Mouse (Mus musculus) kidney, postnatal 10 days (tissue): ENCODE data around the gene Mrpl36.

Experiments used
- DNase-seq: peaks from one replicate; pipeline ENCODE4 v3.0.0; 2021; ENCODE audit warnings: mixed read lengths

The Mrpl36 gene

GRCm38 (mm10) chr13:73347171-73347570 lies 18.9 kb downstream of the Mrpl36 start:
- no peak for DNase-seq

GRCm38 (mm10) chr13:73347922-73348650 lies 19.8 kb downstream of the Mrpl36 start:
- no peak for DNase-seq

- no peak for DNase-seq
Measured at GRCm38 (mm10) chr13:73350741-73351140, 22.4 kb downstream of the Mrpl36 start.

GRCm38 (mm10) chr13:73351910-73352309 lies 23.6 kb downstream of the Mrpl36 start:
- DNase-seq = no peak

- no peak for DNase-seq
Measured at GRCm38 (mm10) chr13:73352491-73352890, 24.2 kb downstream of the Mrpl36 start.

GRCm38 (mm10) chr13:73357106-73357505 lies 28.8 kb downstream of the Mrpl36 start:
- no peak for DNase-seq

GRCm38 (mm10) chr13:73373367-73373766 lies 45.1 kb downstream of the Mrpl36 start:
- DNase-seq = no peak

- DNase-seq = no peak
Measured at GRCm38 (mm10) chr13:73374612-73375011, 46.3 kb downstream of the Mrpl36 start.

- DNase-seq = no peak
Measured at GRCm38 (mm10) chr13:73377637-73378036, 49.3 kb downstream of the Mrpl36 start.
